Mouse (Mus musculus): Measurements from ENCODE around the gene Ube2q2. TPM values are rescaled to one million over a fixed set of nuclear protein-coding genes. Genes with fewer than 3 reads are reported as not detected.
"Not testable (repeated sequence)": the region's sequence is repeated elsewhere in the genome, so short reads cannot be mapped to it uniquely, and the experiment has no call there.

The Ube2q2 gene
- 39.5 and 41.2 TPM in 2 replicates for polyA plus RNA-seq (2016; fragmentation: Nextera tagmentation; extraction: Ambion mirVana)

- Histone ChIP-seq H3K9me3 (no peaks in the 10 kb centered on the region), H3K36me3 (0 out of 2 replicates have a peak, but pooled peaks cover 6% of the 10 kb centered on the region), H3K27ac (peak within 1 kb of the TSS; percentile 97), H3K27me3 (ENCODE audit: insufficient read depth, poor library complexity, severe bottlenecking) (peaks cover 13% of the 10 kb centered on the region), H3K4me1 (replicated peaks) (peaks cover 33% of the 10 kb centered on the region), H3K4me3 (peak within 1 kb of the TSS; percentile 89)
- under 1% methylated on average over 78 of the region's 81 CpGs for WGBS
- peak; percentile 81 for DNase-seq (ENCODE audit: low spot score)
Observed at GRCm38 (mm10) chr9:55148854-55149498, at the start of gene Ube2q2. TSS of gene Ube2q2 (plus strand) at chr9:55148854.

- DNase-seq (ENCODE audit: low spot score) = no peak
- Histone ChIP-seq H3K27ac (no peak overlapping the region), H3K9me3 (peaks cover 2% of the 10 kb centered on the region; the same call in 1 of the 2 replicates), H3K4me1 (replicated peaks) (peaks cover 9% of the 10 kb centered on the region; the same call in 1 of the 2 replicates), H3K27me3 (ENCODE audit: insufficient read depth, poor library complexity, severe bottlenecking) (no peaks in the 10 kb centered on the region), H3K4me3 (no peak overlapping the region), H3K36me3 (no peaks in the 10 kb centered on the region)
- WGBS = 51% methylated on average over 3 of the region's 3 CpGs
Observed at GRCm38 (mm10) chr9:55101117-55101516, 47.5 kb upstream of the Ube2q2 start.

GRCm38 (mm10) chr9:55102186-55102835 is 46.3 kb upstream of the Ube2q2 start:
- 89% methylated on average over 8 of the region's 8 CpGs for WGBS
- Histone ChIP-seq H3K36me3 (no peaks in the 10 kb centered on the region), H3K9me3 (peaks cover 2% of the 10 kb centered on the region; the same call in 1 of the 2 replicates), H3K4me3 (no peak overlapping the region), H3K27ac (no peak overlapping the region), H3K4me1 (replicated peaks) (peaks cover 7% of the 10 kb centered on the region; the same call in 1 of the 2 replicates), H3K27me3 (ENCODE audit: insufficient read depth, poor library complexity, severe bottlenecking) (no peaks in the 10 kb centered on the region)
- DNase-seq (ENCODE audit: low spot score) = no peak

- no peak for DNase-seq (ENCODE audit: low spot score)
- Histone ChIP-seq H3K27me3 (ENCODE audit: insufficient read depth, poor library complexity, severe bottlenecking) (no peaks in the 10 kb centered on the region), H3K4me1 (replicated peaks) (peaks cover 7% of the 10 kb centered on the region; the same call in 1 of the 2 replicates), H3K9me3 (peaks cover 2% of the 10 kb centered on the region; the same call in 1 of the 2 replicates), H3K36me3 (no peaks in the 10 kb centered on the region), H3K27ac (no peak overlapping the region), H3K4me3 (no peak overlapping the region)
- 93% methylated on average over 5 of the region's 5 CpGs for WGBS
Observed at GRCm38 (mm10) chr9:55102931-55103630, 45.6 kb upstream of the Ube2q2 start.

- DNase-seq (ENCODE audit: low spot score) = peak; percentile 86
- Histone ChIP-seq H3K9me3 (no peaks in the 10 kb centered on the region), H3K4me1 (replicated peaks) (0 out of 2 replicates have a peak, but pooled peaks cover 4% of the 10 kb centered on the region), H3K4me3 (no peak overlapping the region), H3K36me3 (no peaks in the 10 kb centered on the region), H3K27me3 (ENCODE audit: insufficient read depth, poor library complexity, severe bottlenecking) (no peaks in the 10 kb centered on the region), H3K27ac (no peak overlapping the region)
- WGBS = 34% methylated on average over 16 of the region's 16 CpGs
Observed at GRCm38 (mm10) chr9:55110059-55110834, 38.4 kb upstream of the Ube2q2 start.

- WGBS = 35% methylated on average over 3 of the region's 3 CpGs
- H3K9me3 ChIP-seq; H3K27ac ChIP-seq; H3K4me3 ChIP-seq; H3K27me3 ChIP-seq (ENCODE audit: insufficient read depth, poor library complexity, severe bottlenecking); DNase-seq (ENCODE audit: low spot score); H3K36me3 ChIP-seq; H3K4me1 ChIP-seq (replicated peaks): not testable (repeated sequence)
Observed at GRCm38 (mm10) chr9:55110835-55111217, 37.8 kb upstream of the Ube2q2 start.

- 84% methylated on average over 1 of the region's 1 CpGs for WGBS
Observed at GRCm38 (mm10) chr9:55114752-55115151, 33.9 kb upstream of the Ube2q2 start.

GRCm38 (mm10) chr9:55117293-55118055 is 31.2 kb upstream of the Ube2q2 start:
- H3K27ac ChIP-seq = no peak overlapping the region
- 91% methylated on average over 5 of the region's 5 CpGs for WGBS
- no peaks in the 10 kb centered on the region for H3K9me3 ChIP-seq
- no peak overlapping the region for H3K4me3 ChIP-seq
- no peaks in the 10 kb centered on the region for H3K36me3 ChIP-seq
- H3K4me1 ChIP-seq (replicated peaks) = no peaks in the 10 kb centered on the region
- no peak for DNase-seq (ENCODE audit: low spot score)
- no peaks in the 10 kb centered on the region for H3K27me3 ChIP-seq (ENCODE audit: insufficient read depth, poor library complexity, severe bottlenecking)

More at GRCm38 (mm10) chr9:55114752-55115151, 33.9 kb upstream of the Ube2q2 start:
- Histone ChIP-seq H3K27me3 (ENCODE audit: insufficient read depth, poor library complexity, severe bottlenecking) (no peaks in the 10 kb centered on the region), H3K36me3 (no peaks in the 10 kb centered on the region), H3K4me1 (replicated peaks) (no peaks in the 10 kb centered on the region), H3K27ac (no peak overlapping the region), H3K4me3 (no peak overlapping the region), H3K9me3 (no peaks in the 10 kb centered on the region)
- DNase-seq (ENCODE audit: low spot score) = no peak

- WGBS = 64% methylated on average over 3 of the region's 3 CpGs
- DNase-seq (ENCODE audit: low spot score) = no peak
Observed at GRCm38 (mm10) chr9:55122586-55122985, 26.1 kb upstream of the Ube2q2 start.

GRCm38 (mm10) chr9:55125735-55126134 is 22.9 kb upstream of the Ube2q2 start:
- no peak overlapping the region for H3K27ac ChIP-seq
- no peaks in the 10 kb centered on the region for H3K36me3 ChIP-seq
- H3K9me3 ChIP-seq = no peaks in the 10 kb centered on the region
- H3K4me1 ChIP-seq (replicated peaks) = no peaks in the 10 kb centered on the region
- WGBS = 88% methylated on average over 7 of the region's 7 CpGs
- H3K4me3 ChIP-seq = no peak overlapping the region
- no peak for DNase-seq (ENCODE audit: low spot score)
- H3K27me3 ChIP-seq (ENCODE audit: insufficient read depth, poor library complexity, severe bottlenecking) = no peaks in the 10 kb centered on the region

More at GRCm38 (mm10) chr9:55122586-55122985, 26.1 kb upstream of the Ube2q2 start:
- H3K36me3 ChIP-seq = no peaks in the 10 kb centered on the region
- no peaks in the 10 kb centered on the region for H3K9me3 ChIP-seq
- no peak overlapping the region for H3K4me3 ChIP-seq
- H3K27ac ChIP-seq = no peak overlapping the region
- no peaks in the 10 kb centered on the region for H3K4me1 ChIP-seq (replicated peaks)
- H3K27me3 ChIP-seq (ENCODE audit: insufficient read depth, poor library complexity, severe bottlenecking) = no peaks in the 10 kb centered on the region

GRCm38 (mm10) chr9:55126295-55126694 is 22.4 kb upstream of the Ube2q2 start:
- 92% methylated on average over 1 of the region's 1 CpGs for WGBS
- Histone ChIP-seq H3K27ac (no peak overlapping the region), H3K4me3 (no peak overlapping the region), H3K36me3 (no peaks in the 10 kb centered on the region), H3K27me3 (ENCODE audit: insufficient read depth, poor library complexity, severe bottlenecking) (no peaks in the 10 kb centered on the region), H3K4me1 (replicated peaks) (no peaks in the 10 kb centered on the region), H3K9me3 (no peaks in the 10 kb centered on the region)
- DNase-seq (ENCODE audit: low spot score) = no peak

GRCm38 (mm10) chr9:55131851-55132250 is 16.8 kb upstream of the Ube2q2 start:
- no peak for DNase-seq (ENCODE audit: low spot score)
- Histone ChIP-seq H3K9me3 (no peaks in the 10 kb centered on the region), H3K27ac (no peak overlapping the region), H3K4me3 (no peak overlapping the region), H3K27me3 (ENCODE audit: insufficient read depth, poor library complexity, severe bottlenecking) (no peaks in the 10 kb centered on the region), H3K36me3 (no peaks in the 10 kb centered on the region), H3K4me1 (replicated peaks) (peaks cover 4% of the 10 kb centered on the region; the same call in 1 of the 2 replicates)
